Mouse (Mus musculus): ENCODE measurements around the gene Ispd.
A peak's percentile ranks its signal among the peaks of the same experiment; 100 is the strongest.

Gene Ispd

DNA sequence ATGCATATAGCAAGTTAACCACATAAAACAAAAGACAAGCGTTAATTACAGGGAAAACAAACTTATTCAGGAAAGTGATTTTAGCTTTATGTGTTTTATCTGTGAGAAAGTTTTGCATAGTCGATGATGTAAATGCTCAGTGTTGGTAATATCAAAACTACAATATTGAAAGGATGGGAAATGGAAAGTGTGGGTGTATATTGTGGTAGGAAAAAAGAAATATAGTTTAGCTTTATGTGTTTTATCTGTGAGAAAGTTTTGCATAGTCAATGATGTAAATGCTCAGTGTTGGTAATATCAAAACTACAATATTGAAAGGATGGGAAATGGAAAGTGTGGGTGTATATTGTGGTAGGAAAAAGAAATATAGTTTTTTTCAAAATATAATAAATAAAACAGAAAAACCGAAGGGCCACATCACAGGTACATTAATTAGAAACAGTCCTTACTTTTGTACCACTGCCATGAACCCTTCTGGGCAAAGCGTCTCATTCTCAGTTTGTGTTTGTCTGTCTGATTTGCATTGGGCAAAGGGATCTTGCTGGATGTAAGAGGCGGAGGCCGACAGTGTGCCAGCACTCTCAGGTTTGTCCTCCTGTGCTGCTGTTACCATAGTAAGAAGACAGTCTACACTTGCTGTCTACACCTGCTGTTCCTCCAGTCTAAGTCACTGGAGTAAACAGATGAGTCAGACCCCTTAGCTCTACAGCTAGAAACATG lies 87.2 kb downstream of the Ispd start:
- no peak for ATAC-seq (ENCODE audit: low TSS enrichment)

DNA sequence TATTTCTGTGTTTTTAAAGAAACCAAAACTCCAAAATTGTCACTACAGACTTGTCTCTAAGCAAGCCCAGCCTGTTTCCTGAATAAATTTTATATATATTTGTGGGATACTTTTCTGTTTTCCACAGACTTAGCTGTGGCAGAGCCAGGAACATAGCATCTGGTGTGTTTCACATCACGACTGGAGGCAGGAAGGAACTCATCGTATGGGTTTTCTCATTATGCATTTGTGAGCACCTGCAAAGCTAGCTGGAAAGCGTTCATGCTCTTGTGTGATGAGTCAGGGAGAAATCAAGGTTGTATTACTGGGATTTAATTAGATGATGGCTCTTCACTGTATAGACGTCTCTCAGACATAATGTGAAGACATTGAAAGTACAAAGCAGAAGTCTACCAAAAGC lies 90.2 kb downstream of the Ispd start:
- peak; percentile 98 for ATAC-seq (ENCODE audit: low TSS enrichment)

DNA sequence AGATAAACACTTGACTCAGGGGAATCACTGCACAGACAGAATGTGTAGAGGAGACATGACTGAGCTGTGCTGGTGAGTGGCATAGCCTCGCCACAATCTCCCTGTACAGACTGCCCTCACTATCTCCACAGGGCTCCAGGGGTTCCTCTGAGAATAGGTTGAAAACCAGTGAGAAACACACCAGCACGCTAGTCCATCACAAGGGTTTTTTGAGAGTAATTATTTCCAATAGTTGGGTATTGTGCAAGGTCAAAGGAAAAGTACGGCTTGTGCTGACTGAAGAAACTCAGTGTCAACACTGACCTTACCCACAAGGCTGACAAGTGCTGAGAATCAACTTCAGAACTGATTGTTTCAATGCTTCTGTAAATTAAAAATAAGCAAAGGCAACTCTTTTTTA lies 92.9 kb downstream of the Ispd start:
- ATAC-seq (ENCODE audit: low TSS enrichment) = no peak

DNA sequence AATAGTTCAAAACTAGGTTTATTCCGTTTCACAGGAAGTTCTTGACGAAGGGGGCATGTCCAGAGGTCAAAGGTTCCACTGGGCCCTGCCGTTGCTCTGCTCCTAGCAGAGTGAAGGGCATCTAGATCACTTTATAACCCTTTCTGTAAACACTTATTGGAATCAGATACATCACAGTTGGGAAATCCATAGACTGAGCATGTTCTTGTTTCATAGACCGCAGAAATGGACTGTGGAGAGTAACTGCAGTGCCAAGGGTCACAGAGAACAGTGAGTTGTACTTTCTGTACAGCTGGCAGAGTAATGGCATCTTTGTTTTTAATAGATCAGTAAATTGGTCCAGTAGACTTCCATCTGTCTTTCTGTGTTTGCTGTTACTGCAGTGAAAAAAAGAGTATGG lies 94.0 kb downstream of the Ispd start:
- no peak for ATAC-seq (ENCODE audit: low TSS enrichment)

DNA sequence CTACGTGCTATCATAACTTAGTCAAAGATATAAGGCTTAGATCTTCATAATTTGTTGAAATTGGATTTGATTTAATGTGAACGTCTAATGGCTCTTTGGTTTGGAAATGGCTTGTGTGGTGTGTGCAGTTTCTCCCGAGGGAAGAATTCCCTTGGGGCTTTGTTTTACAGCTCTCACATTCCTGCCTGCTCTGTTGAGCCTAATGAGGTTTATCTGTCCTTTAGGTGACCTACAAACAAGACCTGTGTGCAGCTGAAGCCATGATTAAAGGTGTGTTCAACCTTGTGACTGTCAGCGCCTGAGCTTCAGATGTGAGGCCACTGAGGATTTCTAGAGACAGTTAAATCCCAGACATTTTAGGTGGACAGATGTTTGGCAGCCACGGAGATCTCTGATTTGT lies 95.2 kb downstream of the Ispd start:
- ATAC-seq (ENCODE audit: low TSS enrichment) = no peak

DNA sequence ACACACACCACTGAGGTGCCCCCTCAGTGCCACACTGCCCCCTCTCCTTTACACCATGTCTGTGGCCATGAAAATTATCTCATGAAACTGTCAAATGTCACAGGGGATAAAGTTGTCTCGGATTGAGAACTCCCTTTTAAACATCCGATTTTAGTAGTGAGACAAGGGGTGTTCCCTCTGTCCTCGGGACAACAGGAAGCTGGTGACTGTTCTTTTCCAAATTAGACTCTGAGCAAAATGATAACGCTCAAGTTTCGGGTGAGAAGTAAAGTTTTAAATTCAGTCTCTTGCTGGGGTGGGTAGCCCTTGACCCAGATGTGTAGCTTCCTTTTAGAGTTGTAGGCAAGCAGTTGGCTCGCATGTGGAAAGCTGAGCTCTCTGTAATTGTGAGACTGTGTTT lies 96.3 kb downstream of the Ispd start:
- ATAC-seq (ENCODE audit: low TSS enrichment) = no peak

DNA sequence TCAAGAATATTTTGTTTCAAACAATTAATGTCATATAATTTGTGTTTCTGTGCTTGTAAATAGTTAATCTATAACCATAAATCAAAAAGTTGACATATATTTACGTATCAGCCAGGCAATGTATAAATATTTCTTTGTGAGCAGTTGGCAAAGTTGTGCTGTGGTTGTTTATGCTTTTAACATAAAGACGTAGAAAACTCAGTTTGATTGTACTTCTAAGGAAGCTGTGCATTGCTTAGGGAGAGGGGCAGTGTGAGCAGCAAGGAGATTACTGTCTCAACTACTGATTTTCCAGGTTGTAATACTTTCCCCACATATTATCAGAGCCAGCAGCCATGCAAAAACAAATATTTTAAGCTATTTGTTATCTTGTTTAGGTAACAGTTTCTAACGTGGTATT lies 96.7 kb downstream of the Ispd start:
- no peak for ATAC-seq (ENCODE audit: low TSS enrichment)

DNA sequence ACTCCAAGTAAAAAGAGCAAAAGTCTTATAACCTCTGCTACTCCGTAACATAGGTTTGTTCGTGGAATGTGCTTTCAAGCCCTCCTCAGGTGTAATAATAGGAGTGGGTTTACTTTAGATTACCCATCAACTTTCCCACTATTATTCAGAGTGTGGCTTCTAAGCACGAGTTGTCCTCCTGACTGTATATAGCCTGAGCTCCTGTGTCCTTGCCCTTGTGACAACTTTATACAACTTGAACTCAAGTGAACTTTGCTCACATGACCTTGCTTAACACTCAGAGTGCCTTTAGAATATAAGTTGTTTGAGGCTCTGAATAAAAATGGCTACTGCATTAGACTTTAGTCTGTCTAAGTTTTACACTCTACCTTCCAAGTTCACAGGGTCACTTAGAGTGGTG lies 100.5 kb downstream of the Ispd start:
- no peak for ATAC-seq (ENCODE audit: low TSS enrichment)

DNA sequence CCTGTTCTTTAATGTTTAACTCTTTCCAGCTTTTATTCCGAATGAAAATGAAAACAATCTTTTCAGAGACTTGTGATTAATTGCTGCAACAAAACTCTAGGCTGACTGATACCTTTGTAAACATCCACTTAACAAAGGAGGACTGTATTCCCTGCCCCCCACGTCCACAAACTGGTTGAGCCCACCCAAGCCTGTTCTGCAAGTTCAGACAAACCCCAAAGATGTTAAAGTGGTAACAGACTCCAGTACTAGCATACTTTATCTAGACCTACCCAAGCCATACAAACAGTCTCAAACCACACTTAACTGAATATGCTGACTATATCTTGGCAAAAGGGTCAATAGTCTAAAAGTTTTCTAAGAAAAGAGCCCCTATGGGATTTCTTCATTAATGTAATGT lies 102.1 kb downstream of the Ispd start:
- no peak for ATAC-seq (ENCODE audit: low TSS enrichment)

DNA sequence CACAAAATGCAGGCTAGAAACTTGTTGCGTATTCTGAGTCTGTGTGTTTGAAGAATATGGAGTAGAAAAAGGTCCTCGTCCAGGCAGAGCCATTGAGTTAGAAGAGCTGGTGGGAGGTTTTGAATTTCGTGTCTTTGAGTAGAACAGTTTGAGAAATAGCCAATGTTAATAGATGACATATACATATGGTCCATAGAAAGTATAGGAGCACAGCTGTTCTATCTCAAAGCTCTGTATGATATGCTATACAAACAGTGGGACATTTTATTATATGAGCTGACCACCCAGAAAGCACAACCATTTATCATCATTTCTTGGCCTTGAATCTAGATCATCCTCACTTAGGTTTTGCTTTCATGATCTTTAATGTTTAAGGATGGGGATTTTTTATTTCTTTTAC lies 116.3 kb downstream of the Ispd start:
- no peak for ATAC-seq (ENCODE audit: low TSS enrichment)

DNA sequence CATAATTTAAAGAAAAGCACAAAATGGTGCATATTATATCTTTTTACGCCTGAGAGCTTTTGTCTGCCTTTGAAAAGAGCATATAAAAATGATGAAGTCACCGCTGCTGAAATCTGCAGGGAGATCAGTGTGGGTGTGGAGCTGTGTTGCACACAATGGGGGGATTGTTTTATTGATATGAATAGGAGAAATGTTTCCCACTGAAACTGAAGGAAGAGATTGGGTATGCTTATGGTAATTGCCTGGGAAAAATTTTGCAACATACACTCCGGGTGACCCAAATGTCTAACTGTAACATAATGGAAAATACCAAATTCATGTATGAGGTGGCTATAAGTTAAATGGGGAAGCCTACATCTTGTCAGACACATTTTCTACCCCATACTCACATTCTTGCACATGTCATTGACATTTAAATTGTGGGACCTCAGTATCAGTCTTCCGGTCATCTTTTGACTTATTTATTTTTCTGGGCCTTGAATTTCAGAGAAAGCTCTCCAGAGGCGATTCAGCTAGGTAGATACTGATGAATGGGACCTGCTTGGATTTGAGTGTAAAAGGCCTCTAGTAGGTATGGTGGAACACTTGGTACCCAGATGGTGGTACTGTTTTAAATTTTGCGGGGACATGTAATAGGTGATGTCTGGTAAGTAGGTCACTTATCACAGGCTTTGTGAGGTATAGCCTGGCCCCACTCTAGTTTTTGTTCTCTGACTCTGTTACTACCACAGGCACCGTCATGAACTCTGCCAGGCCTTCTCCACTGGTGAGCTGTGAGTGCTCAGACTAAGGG lies 126.1 kb downstream of the Ispd start:
- peak; percentile 81 for ATAC-seq (ENCODE audit: low TSS enrichment)

DNA sequence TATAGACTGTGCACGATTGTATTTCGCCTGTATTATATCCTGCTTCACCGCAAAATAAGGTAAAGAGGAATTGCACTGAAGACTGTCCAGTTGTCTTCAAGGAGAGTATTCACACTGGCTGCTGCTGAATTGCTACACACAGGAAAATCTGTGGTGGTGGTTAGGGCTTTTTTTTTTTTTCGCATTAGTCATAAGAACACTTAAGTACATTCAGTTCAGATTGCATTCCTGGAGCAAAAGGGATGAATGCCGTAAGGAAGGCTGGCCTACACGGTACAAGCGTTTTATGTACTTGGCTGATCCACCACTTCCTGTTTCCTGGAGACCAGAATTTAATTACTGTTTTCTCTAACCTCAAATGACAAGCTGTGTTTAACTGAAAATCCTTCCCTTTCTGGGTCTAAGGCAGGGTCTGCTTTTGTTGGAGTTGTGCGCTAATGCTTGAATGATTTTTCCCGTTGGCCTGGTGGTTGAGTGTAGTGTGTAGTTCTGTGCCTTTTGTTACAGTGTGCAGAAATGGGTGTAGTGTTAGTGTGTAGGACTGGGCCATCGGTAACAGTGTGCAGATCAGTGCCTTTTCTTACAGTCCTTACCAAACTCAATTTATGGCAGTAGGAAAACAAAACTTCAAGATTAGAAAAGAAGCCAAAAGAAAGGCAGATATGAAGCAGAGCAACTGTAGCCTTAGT lies 128.8 kb downstream of the Ispd start:
- ATAC-seq (ENCODE audit: low TSS enrichment) = peak; percentile 67

DNA sequence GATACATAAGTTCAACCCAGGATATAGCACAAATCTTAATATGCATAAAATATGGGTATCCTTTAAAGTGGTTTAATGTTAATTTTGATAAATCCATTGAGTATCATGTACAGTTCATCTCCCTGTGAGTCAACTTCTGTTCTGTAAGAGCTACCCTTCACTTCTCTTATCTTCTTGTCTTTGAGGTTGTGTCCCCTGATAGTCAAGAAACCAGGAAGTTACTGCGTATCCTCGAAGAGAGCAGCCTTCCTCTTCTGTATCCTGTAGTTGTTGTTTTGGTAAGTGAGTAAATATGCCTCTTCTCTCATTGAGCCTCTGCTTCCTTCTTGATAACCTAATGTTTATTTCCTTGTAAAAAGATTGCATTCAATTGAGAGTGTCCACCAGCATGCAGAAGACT lies 140.5 kb downstream of the Ispd start:
- ATAC-seq (ENCODE audit: low TSS enrichment) = no peak

DNA sequence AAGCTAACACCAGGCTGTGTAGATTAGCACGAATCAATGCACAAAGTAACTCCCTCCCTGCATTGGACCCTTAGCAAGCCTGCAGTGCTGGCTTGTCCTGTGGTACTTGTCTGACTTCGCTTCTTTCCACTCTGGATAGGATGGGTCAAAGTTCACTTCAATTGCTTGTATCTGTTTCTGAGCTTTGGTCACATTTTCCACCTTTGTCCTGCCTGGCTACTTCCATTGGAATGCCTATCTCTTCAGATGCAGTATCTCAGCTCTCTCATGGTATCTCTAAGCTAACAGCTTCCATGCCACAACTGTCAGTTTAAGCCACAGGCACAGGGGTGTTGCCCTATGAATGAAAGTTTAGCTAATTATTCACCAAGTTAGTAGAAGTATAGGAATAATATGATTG lies 142.3 kb downstream of the Ispd start:
- ATAC-seq (ENCODE audit: low TSS enrichment) = no peak

DNA sequence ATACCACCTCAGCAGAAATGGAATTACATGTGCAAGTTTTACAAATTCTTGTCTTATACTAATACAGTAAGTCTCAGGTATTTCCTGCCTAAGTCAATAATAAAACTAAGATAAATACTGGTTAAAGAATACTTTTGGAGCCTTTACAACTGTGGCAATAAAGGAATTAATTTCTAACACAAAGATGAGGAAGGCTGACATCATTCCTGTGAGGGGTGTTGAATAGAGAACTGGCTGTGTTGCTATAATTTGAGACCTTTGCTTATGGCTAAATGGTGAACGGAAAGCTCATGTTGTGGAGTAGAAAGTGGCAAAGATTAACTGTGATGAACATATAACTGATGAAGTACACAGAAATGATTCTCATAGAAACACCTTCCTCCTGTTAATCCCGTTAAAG lies 149.7 kb downstream of the Ispd start:
- no peak for ATAC-seq (ENCODE audit: low TSS enrichment)

DNA sequence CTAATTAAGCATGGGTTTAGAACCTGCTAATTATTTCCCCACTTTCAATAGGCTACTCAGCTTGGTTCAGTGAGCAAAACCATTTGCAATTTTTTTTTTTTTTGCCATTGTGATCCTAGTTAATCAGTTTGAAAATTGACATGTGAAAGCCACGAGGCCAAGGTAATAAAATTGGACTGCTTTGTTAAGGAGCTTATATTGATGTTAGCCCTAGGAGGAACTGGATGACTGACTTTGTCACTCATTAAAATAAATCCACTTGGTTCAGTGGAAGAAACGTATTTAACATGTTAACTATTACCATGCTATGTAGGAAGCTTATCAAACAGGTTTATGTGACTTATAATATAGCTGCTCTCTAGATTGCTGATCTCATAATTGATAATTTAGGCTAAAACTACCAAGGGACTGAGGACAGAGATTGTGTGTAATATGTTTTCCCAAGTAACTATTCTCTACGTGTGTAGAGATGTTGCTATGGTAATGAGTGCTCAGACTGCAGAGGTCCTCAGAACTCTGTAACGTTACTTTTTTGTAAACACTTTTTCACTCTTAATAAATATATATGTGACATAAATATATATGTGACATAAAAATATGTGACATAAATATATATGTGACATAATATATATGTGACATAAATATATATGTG lies 150.3 kb downstream of the Ispd start:
- ATAC-seq (ENCODE audit: low TSS enrichment) = no peak

DNA sequence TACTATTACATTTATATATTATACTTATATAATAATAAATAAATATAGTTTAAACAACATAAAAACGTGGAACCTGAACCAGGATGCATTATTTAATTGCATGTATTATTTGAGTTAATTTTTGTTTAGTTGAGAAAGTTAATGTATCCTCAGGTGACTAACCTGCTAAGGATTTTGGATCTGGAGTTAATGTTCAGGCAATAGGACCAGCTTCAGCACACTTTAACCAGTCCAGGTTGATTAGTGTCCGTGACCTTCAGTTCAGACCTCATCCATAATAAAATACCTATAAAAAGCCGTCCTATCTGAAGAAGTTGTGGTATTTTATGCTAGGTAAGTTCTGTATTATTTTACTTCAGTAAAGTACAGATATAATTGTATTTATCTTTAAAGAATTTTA lies 151.3 kb downstream of the Ispd start:
- no peak for ATAC-seq (ENCODE audit: low TSS enrichment)

DNA sequence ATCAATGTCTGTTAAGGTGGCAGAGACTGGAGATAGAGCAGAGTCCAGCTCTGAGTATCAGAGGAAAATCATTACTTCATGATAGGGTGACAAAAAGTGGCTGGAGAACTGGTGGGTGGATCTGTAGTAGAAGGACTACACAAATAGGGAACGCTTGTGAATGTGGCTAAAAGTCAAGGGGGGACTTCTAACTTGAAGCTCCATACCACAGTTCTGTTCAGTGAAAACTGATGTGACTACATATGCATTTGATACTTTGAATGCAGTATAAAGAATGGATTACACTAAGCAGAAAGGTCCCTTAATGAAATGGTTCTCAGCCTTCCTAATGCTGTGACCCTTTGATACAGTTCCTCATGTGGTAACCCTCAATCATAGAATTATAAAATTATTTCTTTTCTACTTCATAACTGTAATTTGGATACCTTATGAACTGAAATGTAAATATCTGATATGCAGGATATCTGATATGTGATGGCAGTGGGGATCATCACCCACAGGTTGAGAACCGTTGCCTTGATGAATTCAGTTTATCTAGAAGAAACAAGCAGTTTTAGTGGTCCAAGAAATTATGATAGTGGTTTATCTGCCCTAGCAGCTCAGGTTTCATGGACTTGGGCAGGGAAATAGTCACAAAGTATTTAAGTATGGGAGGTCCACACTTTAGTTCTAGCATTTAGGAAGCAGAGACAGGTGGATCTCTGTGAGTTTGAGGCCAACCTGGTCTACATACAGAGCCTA lies 152.1 kb downstream of the Ispd start:
- ATAC-seq (ENCODE audit: low TSS enrichment) = no peak

DNA sequence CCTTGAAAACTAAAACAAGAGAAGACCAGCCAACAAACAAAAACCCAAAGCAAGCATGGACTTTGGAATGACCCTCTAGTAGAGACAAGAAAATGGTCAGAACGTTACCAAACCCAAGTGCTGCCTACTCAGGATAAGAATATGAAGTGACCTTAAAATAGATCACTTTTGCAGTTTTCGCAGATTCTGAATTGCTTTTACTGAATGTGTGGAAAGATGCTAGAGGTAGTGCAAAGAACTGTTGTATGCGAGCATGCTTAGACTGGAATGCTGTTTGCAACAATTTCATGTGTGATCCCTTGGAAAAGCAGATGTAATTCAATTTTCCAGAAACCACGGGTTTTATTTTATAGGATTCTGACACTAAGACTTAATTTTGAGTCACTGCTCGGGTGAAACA lies 153.3 kb downstream of the Ispd start:
- peak; percentile 95 for ATAC-seq (ENCODE audit: low TSS enrichment)

DNA sequence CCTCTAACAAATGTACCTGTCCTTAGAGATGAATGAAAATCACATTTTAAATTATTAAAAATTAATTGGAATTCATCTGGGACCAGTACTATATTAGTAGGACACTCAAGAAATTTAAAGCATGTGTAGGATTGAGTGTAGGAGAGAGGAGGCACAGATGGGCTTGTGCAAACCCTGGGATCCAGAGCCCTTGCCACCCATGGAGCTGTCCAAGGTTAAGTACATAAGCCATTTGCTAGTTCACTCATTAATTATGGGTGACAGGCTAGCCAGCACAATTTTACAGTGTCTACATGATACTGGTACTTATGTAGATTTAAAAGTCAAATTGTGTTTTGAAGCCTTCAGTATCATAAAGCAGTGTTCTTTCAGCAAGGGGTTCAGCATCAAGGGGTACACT lies 164.1 kb downstream of the Ispd start:
- no peak for ATAC-seq (ENCODE audit: low TSS enrichment)

DNA sequence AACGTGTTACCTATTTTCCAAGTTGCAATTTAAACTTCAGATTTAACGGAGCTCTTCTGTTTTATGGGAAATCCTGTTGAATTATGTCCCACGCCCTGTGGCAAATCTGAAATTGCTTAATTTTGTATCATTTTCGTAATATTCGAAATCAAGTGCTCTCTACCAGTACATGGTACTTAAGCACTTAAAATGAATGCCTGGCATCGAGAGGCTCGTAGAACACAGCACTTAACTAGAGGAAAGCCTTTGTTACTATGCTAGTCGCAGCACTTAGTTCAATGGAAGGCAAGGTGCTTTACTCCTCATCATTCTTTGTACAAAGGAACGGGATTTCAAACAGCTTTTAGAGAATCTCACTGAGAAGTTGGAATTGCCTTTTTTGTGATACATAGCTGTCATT lies 168.2 kb downstream of the Ispd start:
- no peak for ATAC-seq (ENCODE audit: low TSS enrichment)

DNA sequence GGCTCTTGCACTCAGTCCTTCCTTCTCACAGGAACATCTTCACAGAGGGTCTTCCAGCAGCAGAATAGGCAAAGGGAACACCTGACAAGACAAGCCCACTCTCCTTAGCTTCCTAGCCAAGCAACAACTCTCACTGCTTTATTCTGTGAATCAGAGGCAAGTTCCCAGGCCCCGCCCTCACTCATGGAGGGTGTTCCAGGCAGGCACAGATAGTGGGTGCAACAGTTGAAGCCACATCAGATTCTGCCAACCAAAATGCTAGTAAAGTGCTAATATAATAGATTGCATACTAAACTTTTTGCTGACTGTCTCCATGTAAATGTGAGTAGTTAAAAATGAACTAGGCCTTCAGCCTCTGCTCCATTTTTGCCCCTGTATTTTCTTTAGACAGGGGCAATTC lies 173.4 kb downstream of the Ispd start:
- no peak for ATAC-seq (ENCODE audit: low TSS enrichment)

All from frontal cortex, adult (tissue).